Mouse (Mus musculus) gonadal fat pad, adult 2 months (tissue): ENCODE measurements at regions not wholly inside any gene's neighbourhood (a gene's known extent, or its start where the extent isn't known, plus 50 kb on each side); places are given as distances from the start of the nearest gene placed in this dataset.

Source experiments
- DNase-seq: peaks from one replicate; pipeline ENCODE4 v3.0.0-alpha.2; 2012; ENCODE audit warnings: low read depth

DNA sequence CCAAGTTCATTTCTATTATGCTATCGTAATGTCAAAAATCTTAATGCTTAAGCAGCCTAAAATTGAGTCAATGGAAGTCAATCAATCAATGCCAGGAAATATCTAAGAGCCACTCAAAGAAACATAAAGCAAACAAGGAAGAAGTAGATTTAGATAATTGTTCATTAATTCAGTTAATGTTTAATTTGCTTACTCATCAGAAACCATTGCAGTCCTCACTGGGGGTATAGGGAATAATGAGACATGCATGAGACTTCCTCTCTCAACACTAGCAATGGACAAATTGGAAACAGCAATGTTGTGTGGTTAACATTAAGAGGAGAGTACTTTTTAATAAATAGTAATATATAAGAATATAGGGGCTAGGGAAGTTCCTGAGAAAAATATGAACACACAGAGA lies 209.9 kb downstream of the Etaa1 start:
- DNase-seq, result no peak

DNA sequence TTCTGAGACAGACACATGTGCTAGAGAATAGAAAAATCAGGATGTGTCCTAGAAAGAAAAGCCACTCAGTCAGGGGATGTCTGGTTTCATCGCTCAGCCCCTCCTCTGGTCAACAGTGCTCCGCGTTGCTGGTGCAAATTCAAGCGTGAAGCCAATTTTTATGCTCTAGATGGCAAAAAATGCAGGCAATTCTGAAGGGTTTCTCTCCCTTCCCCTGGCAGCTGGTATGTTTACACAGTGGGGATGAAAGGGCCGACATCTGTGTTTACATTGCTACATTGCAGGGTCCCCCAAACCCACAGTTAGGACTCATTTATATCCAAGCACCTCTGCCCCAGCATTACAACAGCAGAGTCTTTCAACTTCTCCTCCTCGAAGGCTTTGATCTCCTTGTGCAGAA lies 203.3 kb downstream of the Etaa1 start:
- DNase-seq, result no peak

DNA sequence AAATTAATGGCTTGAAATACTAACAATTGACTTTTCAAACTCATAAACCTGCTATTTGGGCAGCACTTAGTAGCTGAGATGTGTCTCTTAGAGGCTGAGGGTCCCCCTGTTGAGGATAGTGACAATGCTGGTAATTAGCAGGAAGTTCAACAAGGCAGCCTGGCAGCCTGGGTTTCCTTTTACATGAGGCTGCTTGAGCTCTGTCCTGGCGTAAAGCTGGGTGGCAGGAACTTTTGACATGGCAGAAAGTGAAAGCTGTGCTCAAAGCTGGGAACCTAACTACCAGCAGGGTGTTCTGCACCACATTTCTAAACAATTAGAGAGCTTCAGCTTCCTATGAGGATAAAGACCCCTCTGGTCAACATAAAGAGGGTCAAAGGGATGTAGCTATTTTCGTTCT lies 194.5 kb downstream of the Etaa1 start:
- DNase-seq, result no peak

DNA sequence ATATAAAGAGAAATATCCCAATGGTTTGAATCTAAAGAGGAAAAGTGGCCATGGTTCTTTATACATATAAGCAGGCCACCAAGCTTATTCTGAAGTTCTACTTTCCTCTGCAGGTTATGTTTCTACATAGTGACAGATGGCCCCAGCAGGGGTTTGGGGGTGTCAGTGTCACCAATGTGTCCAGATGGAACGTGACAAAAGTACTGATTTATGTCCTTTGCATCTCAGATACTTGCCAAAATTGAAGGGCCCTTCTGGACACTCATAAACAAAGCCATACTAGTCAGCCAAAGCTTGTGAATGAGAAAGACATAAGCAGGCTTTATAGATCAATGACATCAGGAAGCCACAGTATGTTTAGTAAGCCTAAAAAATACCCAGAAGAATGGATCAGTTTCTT lies 190.3 kb downstream of the Etaa1 start:
- no peak for DNase-seq

DNA sequence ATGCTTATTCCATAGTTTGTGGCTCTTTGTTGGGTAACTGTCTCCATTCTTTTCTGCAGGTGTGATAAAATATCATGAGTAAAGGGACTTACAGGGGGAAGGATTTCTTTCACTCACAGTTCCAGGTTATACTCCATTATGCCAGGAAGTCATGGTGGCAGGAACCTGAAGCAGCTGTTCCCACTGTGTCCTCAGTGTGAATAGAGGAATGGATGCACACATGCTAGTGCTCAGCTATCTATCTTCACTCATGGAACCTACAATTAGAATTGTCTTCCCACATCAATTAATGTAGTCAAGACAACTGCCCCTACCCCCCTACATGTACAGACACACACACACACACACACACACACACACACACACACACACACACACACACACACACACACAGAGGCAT lies 189.5 kb downstream of the Etaa1 start:
- no peak for DNase-seq

DNA sequence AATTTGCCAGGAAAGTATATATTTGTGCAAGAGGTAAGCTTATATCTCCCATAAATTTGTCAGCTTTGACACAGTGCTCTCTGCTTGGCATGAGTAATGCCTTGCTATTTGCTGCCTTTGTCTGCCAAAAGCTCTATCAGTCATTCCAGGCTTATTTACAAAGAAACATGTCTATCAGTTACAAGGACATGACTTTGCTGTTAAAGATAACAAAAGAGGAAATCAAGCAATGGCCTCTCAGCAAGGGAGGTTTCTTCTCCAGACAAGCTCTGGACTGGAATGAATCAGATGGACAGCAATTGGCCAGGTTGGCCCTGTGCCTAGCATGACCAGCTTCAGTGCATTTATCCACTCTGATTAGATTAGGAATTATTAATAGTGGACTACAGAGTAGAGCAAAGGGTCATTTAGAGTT lies 185.3 kb downstream of the Etaa1 start:
- DNase-seq, result no peak

DNA sequence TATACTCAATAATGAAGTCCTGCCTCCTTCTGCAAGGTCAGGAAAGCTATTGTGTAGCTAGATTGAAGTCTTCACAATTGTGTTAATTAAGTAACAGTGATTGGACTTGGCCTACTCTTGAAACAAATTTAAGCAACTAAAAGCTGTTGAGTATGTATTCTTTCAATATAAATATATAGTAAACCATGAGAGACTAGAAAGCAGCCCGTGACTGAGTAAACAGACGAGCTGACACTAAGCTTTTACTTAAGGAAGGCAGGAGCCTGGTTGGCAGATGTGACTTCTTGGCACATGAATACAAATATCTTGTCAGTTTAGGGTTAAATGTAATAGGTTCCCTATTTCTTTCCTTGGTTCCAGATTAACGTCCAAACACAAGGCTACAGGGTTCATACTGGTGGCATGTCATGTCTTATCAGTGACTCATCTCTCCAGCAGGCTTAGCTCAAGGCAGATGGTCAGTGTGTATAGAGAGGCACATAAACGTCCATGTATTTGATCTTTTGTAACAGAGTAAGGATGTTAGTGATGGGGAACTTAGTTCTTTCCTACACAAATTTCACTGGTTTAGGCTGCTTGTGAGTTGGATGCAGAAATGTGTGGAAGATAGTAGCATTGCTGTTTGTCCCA lies 184.7 kb downstream of the Etaa1 start:
- DNase-seq, result no peak

DNA sequence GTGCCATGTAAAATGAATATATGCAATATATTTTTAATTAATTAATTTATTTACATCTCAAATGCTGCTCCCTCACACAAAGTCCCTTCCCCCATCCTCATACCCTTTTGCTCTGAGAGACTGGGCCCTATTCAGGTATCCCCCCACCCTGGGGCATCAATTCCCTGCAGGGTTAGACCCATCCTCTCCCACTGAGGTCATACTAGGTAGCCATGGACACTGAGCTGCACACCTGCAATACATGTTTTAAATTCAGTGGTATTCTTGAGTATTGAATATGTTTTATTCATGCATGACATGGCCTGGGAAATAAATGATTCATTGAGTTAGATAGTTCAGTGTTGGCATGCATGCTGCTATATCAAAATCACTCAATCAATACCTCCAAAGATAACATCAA lies 156.0 kb downstream of the Etaa1 start:
- DNase-seq, result no peak

DNA sequence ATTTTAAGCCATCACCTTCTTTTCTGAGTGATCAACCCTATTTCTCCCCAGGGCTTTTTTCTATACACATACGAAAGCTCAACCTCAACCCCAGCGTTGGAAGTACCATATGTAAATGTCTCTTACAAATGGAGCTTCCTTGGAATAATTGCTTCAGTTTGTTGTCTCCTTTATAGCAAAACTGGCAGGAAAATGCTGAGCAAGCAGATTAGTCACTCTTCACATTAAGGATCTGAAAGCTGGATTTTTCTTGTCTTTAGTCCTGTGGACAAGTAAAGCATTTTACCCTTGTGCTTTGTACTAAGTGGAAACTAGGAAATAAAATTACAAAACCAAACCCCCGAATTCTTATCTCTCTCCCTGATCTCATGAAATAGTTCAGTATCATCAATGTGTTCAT lies 145.8 kb downstream of the Etaa1 start:
- no peak for DNase-seq

DNA sequence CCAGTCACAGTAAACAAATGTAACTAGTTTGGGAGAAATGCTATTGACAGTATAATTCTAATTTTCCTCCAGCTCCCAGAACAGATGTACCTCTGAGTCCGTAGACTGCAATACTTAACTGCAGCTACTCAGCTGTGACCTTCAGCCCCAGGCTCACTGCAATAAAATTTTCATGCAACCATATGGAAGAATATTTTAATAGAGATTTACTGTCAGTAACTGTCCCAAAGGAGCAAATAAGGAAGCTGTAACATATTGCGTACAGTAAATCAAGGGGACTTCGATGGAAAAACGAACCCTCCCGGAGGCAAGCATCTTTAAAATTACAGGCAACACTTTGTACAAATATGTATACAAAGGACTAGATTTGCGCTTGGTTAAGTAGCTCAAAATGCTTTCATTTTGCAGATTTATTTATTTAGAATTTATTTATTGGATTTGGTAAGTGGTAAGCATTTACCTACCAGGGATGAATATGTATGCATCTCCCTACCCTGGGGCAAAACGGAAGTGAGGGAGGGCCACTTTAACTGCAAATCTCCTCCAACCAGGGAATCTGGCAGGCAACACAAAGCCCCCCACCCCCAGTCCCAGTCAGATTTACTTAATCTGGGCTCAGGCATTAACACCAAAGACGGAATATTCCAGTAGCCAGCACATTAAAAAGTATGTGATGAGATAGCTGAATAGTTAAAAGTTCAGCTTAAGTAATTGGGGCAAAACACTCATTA lies 141.7 kb downstream of the Etaa1 start:
- DNase-seq, result no peak

DNA sequence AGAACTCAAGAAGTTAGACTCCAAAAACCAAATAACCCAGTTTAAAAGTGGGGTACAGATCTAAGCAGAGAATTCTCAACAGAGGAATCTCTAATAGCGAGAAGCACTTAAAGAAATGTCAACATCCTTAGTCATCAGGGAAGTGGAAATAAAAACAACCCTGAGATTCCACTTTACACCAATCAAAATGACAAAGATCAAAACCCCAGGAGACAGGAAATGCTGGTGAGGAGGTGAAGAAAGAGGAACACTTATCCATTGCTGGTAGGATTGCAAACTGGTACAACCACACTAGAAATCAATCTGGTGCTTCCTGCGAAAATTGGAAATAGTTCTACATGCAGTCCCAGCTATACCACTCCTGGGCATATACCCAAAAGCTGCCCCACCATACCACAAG lies 111.0 kb downstream of the Etaa1 start:
- no peak for DNase-seq

DNA sequence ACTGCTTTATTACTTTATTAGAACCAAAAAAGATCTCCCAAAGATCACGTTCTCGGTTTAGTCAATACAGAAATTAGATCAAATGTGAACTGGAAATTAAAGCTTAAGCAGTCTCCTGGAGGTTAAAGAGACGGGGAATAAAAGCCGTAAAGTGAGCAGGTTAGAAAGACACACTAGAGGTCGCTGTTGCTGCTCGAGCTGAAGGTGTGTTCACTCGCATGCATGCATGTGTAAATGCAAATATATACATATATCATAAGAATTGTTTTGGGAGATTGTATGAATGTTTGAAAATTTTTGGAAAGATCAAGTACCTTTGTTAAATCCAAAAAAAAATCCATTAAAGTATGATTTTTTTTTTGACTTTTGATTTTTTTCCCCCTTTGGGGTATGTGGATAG lies 101.3 kb downstream of the Etaa1 start:
- DNase-seq, result no peak

DNA sequence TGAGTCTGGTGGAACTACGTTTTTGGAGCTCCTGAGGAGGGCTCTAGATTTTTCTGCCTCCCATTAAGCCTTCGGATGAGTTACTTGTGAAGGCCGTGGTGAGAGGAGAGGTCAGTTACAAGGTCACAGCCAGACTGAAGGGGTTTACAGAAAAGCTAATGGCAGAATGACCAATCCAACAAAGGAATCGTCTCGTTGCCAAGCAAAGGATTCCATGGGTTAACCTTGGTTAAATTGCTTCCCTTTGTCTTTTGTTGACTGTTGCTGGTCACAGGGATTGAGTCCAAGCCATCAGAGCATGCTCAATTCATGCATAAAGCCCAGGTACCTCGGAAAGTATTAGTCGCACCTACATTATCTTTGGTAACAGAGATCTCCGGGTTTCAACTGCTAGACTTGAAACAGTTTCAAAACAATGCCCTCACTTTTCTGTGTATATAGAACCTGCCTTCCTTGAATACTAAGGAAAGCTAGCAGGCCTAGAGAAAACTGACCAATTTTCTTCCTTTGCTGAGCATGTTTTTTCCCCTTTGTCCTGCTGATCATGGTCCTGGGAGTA lies 100.3 kb downstream of the Etaa1 start:
- DNase-seq, result no peak

DNA sequence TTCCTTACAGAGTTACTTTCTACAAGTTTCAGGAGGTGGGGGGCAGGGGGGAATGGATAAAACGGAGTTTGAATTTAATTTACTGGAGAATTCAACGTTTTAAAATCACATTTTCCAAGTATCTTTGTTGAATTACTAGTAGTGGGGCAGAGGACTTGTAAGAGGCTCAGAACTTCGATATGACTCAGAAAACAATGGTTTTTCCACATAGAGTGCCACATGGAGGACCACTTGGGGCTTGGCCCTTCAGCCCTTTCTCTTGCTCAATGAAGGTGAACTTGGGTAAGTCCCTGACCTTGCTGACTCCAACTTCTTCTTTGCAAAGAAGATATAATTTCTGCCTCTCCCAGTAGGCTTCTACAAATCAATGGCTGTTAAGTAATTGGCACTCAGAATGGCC lies 99.8 kb downstream of the Etaa1 start:
- DNase-seq, result no peak

DNA sequence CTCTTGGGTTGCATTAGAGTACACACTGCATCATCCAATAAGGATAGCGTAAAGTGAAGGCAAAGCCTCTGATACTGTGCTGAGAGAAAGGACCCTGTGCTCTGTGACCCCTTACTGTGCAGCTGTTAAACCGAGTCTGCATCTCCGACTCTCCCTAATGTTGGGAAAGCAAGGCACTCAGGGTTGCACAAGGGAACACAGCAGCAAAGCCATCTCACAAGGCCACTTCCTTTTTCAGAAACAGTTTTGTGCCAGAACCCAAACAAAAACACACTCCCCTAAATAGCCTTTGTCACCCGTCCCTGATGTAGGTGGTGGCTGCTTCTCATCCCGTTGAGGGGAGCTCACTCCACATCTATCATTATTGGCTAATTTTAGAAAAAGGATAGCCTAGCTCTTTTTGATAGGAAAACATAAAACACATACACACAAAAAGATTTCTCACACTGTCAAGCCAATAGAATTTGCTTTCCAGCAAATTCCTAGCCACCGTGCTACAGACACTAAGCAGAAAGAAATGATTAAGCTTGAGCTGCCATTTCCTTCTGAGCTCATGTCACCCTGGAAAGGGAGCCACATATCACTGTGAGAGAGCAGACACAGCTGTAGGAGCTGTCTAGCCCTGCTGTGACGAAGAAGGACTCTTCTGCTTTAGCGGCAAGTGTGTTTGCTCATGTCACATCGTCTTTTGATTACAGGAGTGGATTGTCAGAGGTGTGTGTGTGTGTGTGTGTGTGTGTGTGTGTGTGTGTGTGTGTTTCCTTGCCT lies 94.1 kb downstream of the Etaa1 start:
- DNase-seq, result no peak

DNA sequence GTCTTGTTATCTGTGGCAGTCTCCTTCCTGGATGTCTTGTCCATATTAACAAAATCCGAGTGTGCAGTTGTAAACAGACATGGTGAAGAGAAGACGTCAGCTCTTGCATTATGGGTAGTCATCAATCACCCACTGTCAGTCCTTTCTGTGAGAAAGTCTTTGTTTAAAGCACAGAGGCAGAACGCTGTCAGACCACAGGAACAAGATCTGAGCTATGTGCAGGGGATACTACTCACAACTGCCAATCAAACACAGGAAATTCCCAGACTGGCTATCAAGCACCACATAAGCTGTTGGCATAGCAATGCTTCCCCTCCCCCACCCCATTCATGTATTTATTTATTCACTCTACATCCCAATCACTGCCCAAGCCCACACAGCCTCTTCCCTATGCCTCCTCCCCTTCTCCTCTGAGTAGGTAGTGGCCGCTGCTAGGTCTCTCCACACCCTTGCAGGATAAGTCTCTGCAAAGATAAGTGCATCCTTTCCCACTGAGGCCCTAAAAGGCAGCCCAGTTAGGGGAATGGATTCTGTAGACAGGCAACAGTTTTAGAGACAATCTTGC lies 88.8 kb downstream of the Etaa1 start:
- no peak for DNase-seq

DNA sequence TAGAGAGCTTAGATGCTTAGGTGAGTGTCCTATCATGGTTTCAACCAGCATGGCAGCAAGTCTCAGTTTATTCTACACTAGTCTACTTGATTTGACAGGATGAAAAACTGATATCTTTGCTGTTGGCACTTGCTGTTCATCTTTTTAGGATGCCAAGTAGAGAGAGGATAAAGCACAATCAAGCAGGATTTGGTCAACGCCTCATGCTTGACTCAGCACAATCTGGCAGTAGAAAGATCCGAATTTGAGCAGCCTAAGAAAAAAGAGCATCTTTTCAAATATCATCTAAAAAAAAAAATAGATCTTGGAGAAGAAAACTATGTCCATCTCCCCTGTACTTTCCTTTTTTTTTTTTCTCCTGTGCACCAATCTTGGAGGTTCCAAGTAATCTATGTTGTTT lies 83.0 kb downstream of the Etaa1 start:
- no peak for DNase-seq

DNA sequence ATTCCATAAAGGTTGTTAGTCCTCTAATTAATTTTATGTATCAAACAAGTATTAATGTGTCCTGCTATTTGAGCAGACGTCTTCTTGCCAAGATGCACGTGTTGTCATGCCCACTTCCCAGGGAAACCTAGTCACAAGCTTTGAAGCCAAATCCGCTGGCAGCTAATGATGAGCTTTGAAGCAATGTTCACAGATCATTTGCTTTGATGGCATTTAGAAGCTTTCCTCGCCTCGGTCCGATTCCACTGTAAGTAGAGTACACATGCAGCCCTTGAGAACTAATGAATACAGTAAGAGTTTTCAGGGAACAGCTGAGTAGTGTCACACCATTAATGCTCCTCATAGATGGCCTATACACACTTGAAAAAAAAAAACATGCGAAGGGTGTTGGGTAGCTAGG lies 81.8 kb downstream of the Etaa1 start:
- no peak for DNase-seq

DNA sequence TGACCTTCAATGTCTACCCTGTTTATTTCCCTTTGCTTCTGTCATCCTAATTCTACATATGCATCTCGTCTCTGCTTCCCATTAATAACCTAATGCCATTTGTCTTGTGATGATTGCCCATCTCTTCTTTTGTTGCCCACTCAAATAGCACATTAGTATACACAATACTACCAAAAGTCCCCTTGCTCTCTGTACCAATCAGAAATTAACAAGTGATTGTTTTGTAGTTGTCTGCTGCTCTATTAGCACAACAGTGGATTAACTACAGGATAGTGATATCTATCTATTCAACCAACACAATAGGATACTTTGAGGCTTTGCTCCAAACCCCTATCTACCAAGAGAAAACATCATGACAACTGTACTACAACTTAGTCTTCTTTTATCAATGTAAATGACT lies 70.4 kb downstream of the Etaa1 start:
- DNase-seq, result no peak
